Mouse (Mus musculus) MEL (cell line): Measurements from ENCODE around the gene Trappc2. TPM values are rescaled to one million over a fixed set of nuclear protein-coding genes. Genes with fewer than 3 reads are reported as not detected.
A peak's percentile ranks its signal among the peaks of the same experiment; 100 is the strongest.

Experiments
- DNase-seq: peaks from one replicate; pipeline ENCODE4 v3.0.0; 2011; ENCODE audit warnings: low read depth, low spot score
- H3K27ac ChIP-seq: 2 replicates; pipeline ENCODE4 v1.5.1; 2012; ENCODE audit warnings: low read depth, mild to moderate bottlenecking, control low read depth, low read length, moderate library complexity; ENCODE audit not compliant: control insufficient read depth
- H3K27me3 ChIP-seq, 2 experiments: fragments of 150-350 bp in 1 of 2; sonication (generic) in 1 of 2; 2 replicates each; pipeline ENCODE4 v1.6.1; 2012; ENCODE audit warnings: low read length in 2 of 2, mild to moderate bottlenecking in 2 of 2, improper control_type of control experiment in 1 of 2, moderate library complexity in 1 of 2; ENCODE audit not compliant: insufficient read depth in 2 of 2, control insufficient read depth in 1 of 2
- H3K36me3 ChIP-seq, 2 experiments: 2 replicates each; pipeline ENCODE4 v1.6.1; 2012 to 2014; ENCODE audit warnings: low read length in 2 of 2, improper control_type of control experiment in 1 of 2, inconsistent platforms in 1 of 2, mild to moderate bottlenecking in 1 of 2; ENCODE audit not compliant: insufficient read depth in 2 of 2, control insufficient read depth in 1 of 2
- H3K4me1 ChIP-seq, 2 experiments: fragments of 150-350 bp in 1 of 2; sonication (generic) in 1 of 2; 2 replicates each; pipeline ENCODE4 v1.6.1; 2012; ENCODE audit warnings: low read length in 2 of 2, improper control_type of control experiment in 1 of 2, mild to moderate bottlenecking in 1 of 2; ENCODE audit not compliant: insufficient read depth in 2 of 2, control insufficient read depth in 1 of 2
- H3K4me3 ChIP-seq, 2 experiments: fragments of 150-350 bp in 1 of 2; sonication (generic) in 1 of 2; 2 replicates each; pipeline ENCODE4 v1.5.1; 2012; ENCODE audit warnings: low read depth in 2 of 2, low read length in 2 of 2, mild to moderate bottlenecking in 2 of 2, moderate library complexity in 2 of 2, control low read depth in 1 of 2, improper control_type of control experiment in 1 of 2; ENCODE audit not compliant: control insufficient read depth in 1 of 2, insufficient read depth in 1 of 2
- H3K79me2 ChIP-seq: 2 replicates; pipeline ENCODE4 v1.6.1; 2012; ENCODE audit warnings: mild to moderate bottlenecking, low read length, moderate library complexity; ENCODE audit not compliant: control insufficient read depth, poor library complexity, insufficient read depth
- H3K9ac ChIP-seq: 2 replicates; pipeline ENCODE4 v1.6.1; 2012; ENCODE audit warnings: low read depth, mild to moderate bottlenecking, control low read depth, low read length, moderate library complexity; ENCODE audit not compliant: control insufficient read depth, poor library complexity, severe bottlenecking
- H3K9me3 ChIP-seq: fragments of 150-350 bp; sonication (generic); replicated peaks from 2 replicates; pipeline ENCODE4 v1.6.1; 2012; ENCODE audit warnings: mild to moderate bottlenecking, low read length, improper control_type of control experiment, moderate library complexity; ENCODE audit not compliant: insufficient read depth
- CHD2 ChIP-seq: IDR thresholded peaks from 2 replicates; pipeline ENCODE4 v1.6.1; 2011; ENCODE audit warnings: low read length, improper control_type of control experiment
- CTCF ChIP-seq, 3 experiments: IDR thresholded peaks in 2 of 3; conservative IDR thresholded peaks in 1 of 3; 2 replicates each; pipeline ENCODE4 v1.5.1; 2011 to 2012; ENCODE audit warnings: low read length in 3 of 3, low read depth in 2 of 3, mild to moderate bottlenecking in 2 of 3, improper control_type of control experiment in 1 of 3, inconsistent platforms in 1 of 3, mixed read lengths in 1 of 3, moderate library complexity in 1 of 3; ENCODE audit not compliant: control insufficient read depth in 1 of 3, insufficient read depth in 1 of 3, poor library complexity in 1 of 3, severe bottlenecking in 1 of 3
- EP300 ChIP-seq, 2 experiments: IDR thresholded peaks; 2 replicates each; pipeline ENCODE4 v1.6.1; 2011; ENCODE audit warnings: improper control_type of control experiment in 2 of 2, low read length in 2 of 2, low read depth in 1 of 2, mild to moderate bottlenecking in 1 of 2
- GATA1 ChIP-seq: IDR thresholded peaks from 2 replicates; pipeline ENCODE4 v1.6.1; 2011; ENCODE audit warnings: low read depth, low read length, improper control_type of control experiment
- KAT2A ChIP-seq: conservative IDR thresholded peaks from 2 replicates; pipeline ENCODE4 v1.6.1; 2012; ENCODE audit warnings: low read depth, low read length, improper control_type of control experiment, inconsistent platforms
- MAX ChIP-seq: IDR thresholded peaks from 2 replicates; pipeline ENCODE4 v1.6.1; 2011; ENCODE audit warnings: low read length, improper control_type of control experiment
- MAZ ChIP-seq: IDR thresholded peaks from 2 replicates; pipeline ENCODE4 v1.6.1; 2012; ENCODE audit warnings: low read depth, mild to moderate bottlenecking, inconsistent platforms, low read length, improper control_type of control experiment
- MYC ChIP-seq: IDR thresholded peaks from 2 replicates; pipeline ENCODE4 v1.6.1; 2011; ENCODE audit warnings: low read depth, mild to moderate bottlenecking, low read length, improper control_type of control experiment, moderate library complexity
- NRF1 ChIP-seq: IDR thresholded peaks from 2 replicates; pipeline ENCODE4 v1.6.1; 2014; ENCODE audit warnings: low read depth, mild to moderate bottlenecking, inconsistent platforms, low read length, improper control_type of control experiment, moderate library complexity; ENCODE audit not compliant: poor library complexity, insufficient read depth, severe bottlenecking
- POLR2AphosphoS2 ChIP-seq: IDR thresholded peaks from 2 replicates; pipeline ENCODE4 v1.6.1; 2011; ENCODE audit warnings: low read length, improper control_type of control experiment
- RAD21 ChIP-seq: IDR thresholded peaks from 2 replicates; pipeline ENCODE4 v1.6.1; 2011; ENCODE audit warnings: mild to moderate bottlenecking, low read depth, low read length, improper control_type of control experiment
- SIN3A ChIP-seq: IDR thresholded peaks from 2 replicates; pipeline ENCODE4 v1.6.1; 2012; ENCODE audit warnings: low read length, improper control_type of control experiment, inconsistent platforms
- SMC3 ChIP-seq: IDR thresholded peaks from 2 replicates; pipeline ENCODE4 v1.6.1; 2011; ENCODE audit warnings: low read depth, low read length, improper control_type of control experiment
- TBP ChIP-seq: IDR thresholded peaks from 2 replicates; pipeline ENCODE4 v1.8.0; 2011; ENCODE audit warnings: low read depth, low read length, improper control_type of control experiment
- USF2 ChIP-seq, 2 experiments: IDR thresholded peaks; 2 replicates each; pipeline ENCODE4 v1.6.1; 2011 to 2012; ENCODE audit warnings: improper control_type of control experiment in 2 of 2, low read length in 2 of 2, borderline replicate concordance in 1 of 2, inconsistent platforms in 1 of 2, low read depth in 1 of 2, mild to moderate bottlenecking in 1 of 2; ENCODE audit not compliant: insufficient read depth in 1 of 2
- ZMIZ1 ChIP-seq: IDR thresholded peaks from 2 replicates; pipeline ENCODE4 v1.6.1; 2012; ENCODE audit warnings: low read depth, mild to moderate bottlenecking, inconsistent platforms, low read length, improper control_type of control experiment, moderate library complexity
- ZNF384 ChIP-seq: IDR thresholded peaks from 2 replicates; pipeline ENCODE4 v1.6.1; 2012; ENCODE audit warnings: low read depth, mild to moderate bottlenecking, inconsistent platforms, low read length, improper control_type of control experiment
- polyA plus RNA-seq, 2 experiments: library from polyadenylated mRNA; stranded (reverse) in 1 of 2; unstranded in 1 of 2; fragments of >175 nt in 1 of 2; fragments of >200 nt in 1 of 2; gene quantifications; 2 replicates each; pipeline versions ENCODE4 v1.2.1 to v1.2.4; 2012; ENCODE audit warnings: low replicate concordance in 2 of 2, low read depth in 1 of 2; ENCODE audit not compliant: insufficient read length in 2 of 2, insufficient read depth in 1 of 2, missing spikeins in 1 of 2
- total RNA-seq: library from RNA; depleted of rRNA; stranded (reverse); fragments of 300-350 nt; gene quantifications from 2 replicates; pipeline ENCODE4 v1.2.3, GENCODE M21; 2012; rRNA removed

Gene Trappc2
- total RNA-seq (15.6 and 17.8 TPM in 2 replicates), polyA plus RNA-seq (10 to 100 TPM in 1 of 2 experiments, not detected in 1; 12.5 TPM)

GRCm38 (mm10) chrX:166440036-166440615, at the start of gene Trappc2:
TSS of gene Trappc2 (plus strand) at chrX:166440574.
- Histone ChIP-seq H3K36me3 (peaks cover 5 to 30% of the 10 kb centered on the region in 2 experiments), H3K27ac (peak within 1 kb of the TSS; percentile 57), H3K27me3 (no peaks in the 10 kb centered on the region), H3K9me3 (no peaks in the 10 kb centered on the region), H3K9ac (peak within 1 kb of the TSS; percentile 92), H3K4me1 (peaks cover 10% of the 10 kb centered on the region in 2 experiments), H3K79me2 (peaks cover 11% of the 10 kb centered on the region), H3K4me3 (peak within 1 kb of the TSS; percentile 74 to 78)
- TF ChIP-seq GATA1: 0 out of 2 replicates have a peak, but pooled peaks have one; percentile 26
- peak; percentile 59; the same call in 1 of the 2 replicates for TF ChIP-seq SIN3A
- TF ChIP-seq ZNF384: no peak
- peak; percentile 66; the same call in 1 of the 2 replicates for TF ChIP-seq MYC
- TF ChIP-seq MAX: peak; percentile 30; the same call in 1 of the 2 replicates
- peak; percentile 73 for DNase-seq

DNA sequence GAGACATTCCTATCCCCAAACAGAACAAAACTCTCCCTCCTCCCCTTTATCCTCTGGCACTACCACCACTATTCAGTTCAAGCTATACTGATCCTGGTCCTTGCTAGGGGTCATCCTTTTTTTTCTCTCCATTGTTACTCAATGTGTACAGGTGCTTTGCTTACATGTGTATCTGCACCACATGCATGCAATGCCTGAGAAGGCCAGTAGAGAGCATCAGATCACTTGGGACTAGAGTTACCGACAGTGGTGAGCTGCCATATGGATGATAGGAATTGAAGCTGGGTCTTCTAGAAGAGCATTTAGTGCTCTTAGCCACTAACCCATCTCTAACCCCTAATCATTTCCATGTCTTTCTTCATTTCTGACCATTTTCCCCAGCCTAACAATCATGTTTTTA, 46.6 kb upstream of the Trappc2 start:
- H3K9me3 ChIP-seq: no peaks in the 10 kb centered on the region
- H3K27ac ChIP-seq: no peak overlapping the region
- no peak overlapping the region for H3K9ac ChIP-seq
- TF ChIP-seq CTCF (IDR thresholded peaks at IDR 0.05 in 2 of 3, conservative IDR thresholded peaks at IDR 0.05 in 1 of 3; ENCODE audit: control insufficient read depth in 1 of 3, insufficient read depth in 1 of 3, low read depth in 2 of 3, low read length in 3 of 3, poor library complexity in 1 of 3, severe bottlenecking in 1 of 3) (peak in 2 of 3 experiments; percentile 42 to 69; a peak in 4 of 6 replicates), MAX (no peak)
- no peaks in the 10 kb centered on the region for H3K27me3 ChIP-seq
- H3K4me3 ChIP-seq: no peak overlapping the region
- peak; percentile 72 for DNase-seq
- no peaks in the 10 kb centered on the region; the same call in 1 of the 2 replicates for H3K79me2 ChIP-seq
- H3K4me1 ChIP-seq: no peaks in the 10 kb centered on the region
- peaks cover 3 to 52% of the 10 kb centered on the region in 2 experiments; a peak in 3 of 4 replicates for H3K36me3 ChIP-seq

- Histone ChIP-seq H3K9me3 (no peaks in the 10 kb centered on the region), H3K4me3 (no peak overlapping the region), H3K27me3 (no peaks in the 10 kb centered on the region), H3K79me2 (no peaks in the 10 kb centered on the region; the same call in none of the 2 replicates), H3K9ac (no peak overlapping the region), H3K4me1 (no peaks in the 10 kb centered on the region), H3K36me3 (peaks cover 18 to 88% of the 10 kb centered on the region in 2 experiments), H3K27ac (no peak overlapping the region)
- TF ChIP-seq MAX (no peak), RAD21 (no peak), CHD2 (no peak), NRF1 (no peak), MAZ (no peak), USF2 (IDR thresholded peaks at IDR 0.05; ENCODE audit: borderline replicate concordance in 1 of 2, insufficient read depth in 1 of 2, low read depth in 1 of 2, low read length in 2 of 2) (no peak), TBP (no peak), EP300 (IDR thresholded peaks at IDR 0.05; ENCODE audit: low read depth in 1 of 2, low read length in 2 of 2) (no peak), SIN3A (no peak), SMC3 (no peak), ZMIZ1 (no peak), POLR2AphosphoS2 (no peak), KAT2A (no peak)
- DNase-seq: no peak
Measured at GRCm38 (mm10) chrX:166407865-166408264, 32.5 kb upstream of the Trappc2 start.
